Mouse (Mus musculus): ENCODE data around the gene Rhcg.

Rhcg gene

DNA sequence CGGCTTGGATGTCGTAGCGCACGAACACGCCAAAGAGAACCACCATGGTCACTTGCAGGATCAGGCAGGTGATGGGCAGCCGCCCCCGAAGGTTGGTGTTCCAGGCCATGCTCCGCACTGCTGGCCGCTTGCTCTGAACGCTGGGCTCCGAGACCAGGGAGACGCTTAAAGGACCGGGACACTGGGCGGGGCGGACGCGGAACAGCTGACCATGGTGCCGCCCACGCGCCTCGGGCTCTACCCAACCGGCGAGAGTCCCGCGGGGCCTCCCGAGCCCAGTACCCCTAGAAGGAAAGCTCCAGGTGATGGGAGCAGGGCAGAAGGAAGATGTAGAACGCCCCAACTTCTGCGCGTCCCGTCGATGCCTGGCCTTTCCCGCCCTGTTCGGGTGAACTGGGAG lies at the start of gene Rhcg:
TSS of gene Rhcg (minus strand) at position 240 of the 400 bp plus-strand sequence.
- DNase-seq (ENCODE audit: low spot score in 2 of 2), result no peak

DNA sequence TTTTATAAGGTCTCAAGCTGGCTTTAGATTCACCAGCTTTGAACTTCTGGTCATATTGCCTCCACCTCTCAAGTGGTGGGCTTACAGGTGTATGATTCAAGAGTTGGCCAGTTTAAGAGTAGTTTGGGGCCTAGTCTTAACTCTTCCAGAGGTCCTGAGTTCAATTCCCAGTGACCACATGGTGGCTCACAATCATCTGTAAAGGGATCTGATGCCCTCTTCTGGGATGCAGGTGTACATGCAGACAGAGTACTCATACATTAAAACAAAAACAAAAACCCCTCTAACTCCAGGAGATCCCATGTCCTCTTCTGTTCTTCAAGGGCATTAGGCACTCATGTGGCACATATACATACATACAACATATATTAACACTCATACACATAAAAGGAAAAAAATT lies 49.2 kb upstream of the Rhcg start:
- no peak for DNase-seq (ENCODE audit: low spot score in 2 of 2)

DNA sequence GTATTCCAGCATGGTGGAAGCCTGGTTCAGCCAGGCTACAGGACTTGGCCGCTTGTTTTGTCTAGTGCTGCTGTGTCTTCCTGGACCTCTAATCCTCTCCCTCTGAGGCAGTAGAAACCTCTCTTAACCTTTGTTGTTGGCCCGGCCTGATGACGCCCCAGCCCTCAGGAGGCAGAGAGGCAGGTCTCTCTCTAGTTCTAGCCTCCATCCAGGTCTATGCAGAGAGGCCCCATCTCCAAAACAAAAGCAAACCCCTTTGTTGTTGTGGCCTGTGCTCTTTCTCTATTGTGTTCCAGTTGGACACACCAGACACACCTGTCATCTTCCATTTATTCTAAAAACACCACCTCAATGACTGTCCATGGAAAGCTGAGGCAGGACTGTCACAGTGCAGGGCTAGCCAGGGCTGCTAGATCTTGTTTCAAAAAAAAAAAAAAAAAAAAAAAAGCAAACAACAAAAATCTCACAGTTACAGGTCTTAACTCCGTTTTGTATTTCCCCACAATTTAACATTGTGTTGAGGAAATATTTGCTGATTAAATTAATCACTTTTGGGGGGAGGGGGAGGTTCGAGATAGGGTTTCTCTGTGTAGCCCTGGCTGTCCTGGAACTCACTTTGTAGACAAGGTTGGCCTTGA lies 43.9 kb upstream of the Rhcg start:
- DNase-seq (ENCODE audit: low spot score in 2 of 2), result no peak

DNA sequence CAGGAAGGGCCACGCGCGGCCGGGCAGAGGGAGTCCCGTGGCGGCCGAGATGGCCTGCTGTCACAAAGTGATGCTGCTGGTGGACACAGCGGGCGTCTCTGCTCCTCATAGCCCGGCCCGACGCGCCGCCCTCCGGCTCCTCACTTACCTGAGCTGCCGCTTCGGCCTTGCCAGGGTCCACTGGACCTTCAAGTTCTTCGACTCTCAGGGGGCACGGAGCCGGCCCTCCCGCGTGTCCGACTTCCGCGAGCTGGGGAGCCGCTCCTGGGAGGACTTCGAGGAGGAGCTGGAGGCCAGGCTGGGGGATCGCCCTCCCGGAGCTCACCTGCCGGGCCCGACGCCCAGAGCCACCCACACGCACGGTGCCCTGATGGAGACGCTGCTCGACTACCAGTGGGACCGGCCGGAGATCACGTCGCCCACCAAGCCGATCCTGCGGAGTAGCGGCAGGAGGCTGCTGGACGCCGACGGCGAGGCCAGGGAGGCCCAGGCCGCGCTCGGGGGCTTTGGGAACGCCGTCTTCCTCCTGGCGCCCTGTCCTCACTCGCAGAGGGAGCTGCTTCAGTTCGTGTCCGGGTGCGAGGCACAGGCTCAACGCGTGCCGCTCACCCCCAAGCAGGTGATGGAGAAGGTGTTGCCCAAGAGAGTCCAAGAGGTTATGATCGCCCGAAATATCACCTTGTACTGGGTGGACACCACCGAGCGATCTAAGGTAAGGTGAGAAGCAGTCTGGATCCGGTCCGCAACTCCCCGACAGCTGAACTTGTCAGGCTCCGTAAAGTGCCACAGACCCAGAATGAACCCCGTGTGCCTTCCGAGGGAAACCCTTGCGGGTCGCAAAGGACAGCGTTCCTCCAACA lies 43.1 kb upstream of the Rhcg start:
- DNase-seq (ENCODE audit: low spot score in 2 of 2), result no peak

DNA sequence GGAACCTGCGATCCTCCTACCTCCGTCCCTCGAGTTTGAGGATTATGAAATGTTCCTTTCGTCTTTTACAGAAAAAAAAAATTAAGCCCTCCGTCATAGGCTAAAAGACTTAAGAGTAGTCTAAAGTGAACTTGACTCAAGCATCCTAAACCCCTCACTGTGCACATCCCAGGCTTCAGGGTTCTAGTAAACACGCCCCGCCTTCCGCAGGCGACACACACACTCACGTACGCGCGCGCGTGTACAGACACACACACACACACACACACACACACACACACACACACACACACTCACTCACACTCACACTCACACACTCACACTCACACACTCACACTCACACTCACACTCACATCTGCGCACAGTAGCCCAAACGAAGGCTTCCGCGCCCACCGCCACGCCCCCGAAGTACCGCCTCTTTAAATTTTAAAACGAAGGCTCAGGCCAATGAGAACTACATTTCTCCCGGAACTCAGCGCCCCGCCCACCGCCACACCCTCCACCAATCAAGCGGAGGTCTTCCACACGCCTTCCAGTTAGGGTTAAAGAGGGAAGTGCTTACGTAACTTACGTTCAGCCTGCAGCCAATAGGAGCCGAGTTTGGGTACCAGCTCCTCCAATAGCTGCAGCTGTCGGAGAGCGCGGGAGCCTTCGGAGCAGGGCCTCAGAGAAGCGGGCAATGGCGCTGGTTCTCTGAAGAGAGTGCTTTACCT lies 42.3 kb upstream of the Rhcg start, which contains the start of gene Ticrr:
TSS of gene Ticrr (plus strand) at position 619 of the 713 bp plus-strand sequence.
- peak; percentile 94 to 95 for DNase-seq (ENCODE audit: low spot score in 2 of 2)

DNA sequence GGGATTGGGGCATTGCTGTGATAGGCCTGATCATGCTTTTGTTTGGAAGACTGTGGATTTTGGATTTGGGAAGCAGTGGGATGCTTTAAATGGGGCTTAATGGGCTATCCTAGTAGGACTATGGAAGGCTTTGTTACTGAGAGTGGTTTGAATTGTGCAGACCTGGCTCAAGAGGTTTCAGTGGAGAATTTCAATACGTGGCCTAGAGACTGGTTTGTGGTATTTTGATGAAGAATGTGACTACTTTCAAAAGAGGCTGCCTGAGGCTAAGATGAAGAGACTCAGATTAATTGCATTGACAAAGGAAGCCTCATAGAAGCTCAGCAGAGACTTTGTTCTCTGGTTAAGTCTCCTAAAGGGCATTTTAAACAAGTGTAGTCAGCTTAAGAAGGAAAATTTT lies 37.1 kb upstream of the Rhcg start:
- no peak for DNase-seq (ENCODE audit: low spot score in 2 of 2)

DNA sequence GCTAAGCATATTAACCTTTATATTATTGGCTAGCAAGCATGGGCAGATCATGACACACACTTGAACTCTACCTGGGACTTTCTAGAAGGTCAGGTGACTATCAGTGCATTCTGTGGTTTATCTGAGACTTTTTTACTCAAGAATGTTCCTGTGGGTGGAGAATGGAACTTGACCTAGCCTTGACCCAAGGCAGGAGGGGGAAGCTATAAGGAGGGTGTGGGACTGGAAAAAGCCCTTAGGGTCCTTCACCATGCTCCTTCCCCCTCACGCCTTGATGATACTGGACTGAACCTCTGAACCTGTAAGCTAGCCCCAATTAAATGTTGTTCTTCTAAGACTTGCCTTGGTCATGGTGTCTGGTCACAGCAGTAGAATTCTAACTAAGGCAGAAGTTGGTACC lies 36.7 kb upstream of the Rhcg start:
- DNase-seq (ENCODE audit: low spot score in 2 of 2), result no peak

DNA sequence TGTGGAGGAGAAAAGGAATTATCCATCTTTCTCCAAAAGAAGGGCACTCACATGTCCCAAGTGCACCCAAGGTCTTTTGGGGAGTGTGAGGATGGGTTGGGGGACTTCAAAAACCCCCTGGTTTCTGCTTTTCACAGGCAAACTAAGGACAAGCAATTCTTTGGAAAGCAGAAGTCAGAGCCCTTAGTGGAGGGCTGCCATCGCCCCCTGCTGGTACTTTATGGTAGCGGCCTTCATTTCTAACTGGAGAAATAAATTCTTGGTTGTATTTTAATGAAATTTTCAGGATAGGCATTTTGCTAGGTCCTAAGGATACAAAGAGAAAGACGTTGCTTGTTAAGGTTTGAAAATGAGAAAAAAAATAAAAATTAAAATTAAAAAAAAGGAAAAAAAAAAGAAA lies 31.5 kb upstream of the Rhcg start:
- peak in 1 of 2 experiments; percentile 6 for DNase-seq (ENCODE audit: low spot score in 2 of 2)

DNA sequence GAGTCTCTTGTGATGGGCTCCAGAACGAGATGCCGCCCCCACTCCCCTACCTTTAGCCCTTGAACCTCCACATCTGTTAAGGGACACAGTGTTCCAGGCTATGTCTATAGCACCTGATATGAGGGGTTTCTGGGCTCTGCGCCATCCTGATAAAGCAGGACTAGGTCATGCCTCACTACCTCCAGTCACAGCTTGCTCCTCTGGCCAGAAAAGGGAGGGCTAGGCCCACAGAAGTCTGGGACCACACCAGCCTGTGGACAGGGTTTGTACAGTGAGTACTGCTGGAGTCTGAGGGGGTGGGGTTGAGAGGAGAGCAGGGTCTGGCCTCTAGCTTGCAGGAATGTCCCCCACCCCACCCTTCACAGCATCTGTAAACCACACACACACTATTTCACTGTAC lies 29.8 kb upstream of the Rhcg start:
- DNase-seq (ENCODE audit: low spot score in 2 of 2), result peak in 1 of 2 experiments; percentile 3

DNA sequence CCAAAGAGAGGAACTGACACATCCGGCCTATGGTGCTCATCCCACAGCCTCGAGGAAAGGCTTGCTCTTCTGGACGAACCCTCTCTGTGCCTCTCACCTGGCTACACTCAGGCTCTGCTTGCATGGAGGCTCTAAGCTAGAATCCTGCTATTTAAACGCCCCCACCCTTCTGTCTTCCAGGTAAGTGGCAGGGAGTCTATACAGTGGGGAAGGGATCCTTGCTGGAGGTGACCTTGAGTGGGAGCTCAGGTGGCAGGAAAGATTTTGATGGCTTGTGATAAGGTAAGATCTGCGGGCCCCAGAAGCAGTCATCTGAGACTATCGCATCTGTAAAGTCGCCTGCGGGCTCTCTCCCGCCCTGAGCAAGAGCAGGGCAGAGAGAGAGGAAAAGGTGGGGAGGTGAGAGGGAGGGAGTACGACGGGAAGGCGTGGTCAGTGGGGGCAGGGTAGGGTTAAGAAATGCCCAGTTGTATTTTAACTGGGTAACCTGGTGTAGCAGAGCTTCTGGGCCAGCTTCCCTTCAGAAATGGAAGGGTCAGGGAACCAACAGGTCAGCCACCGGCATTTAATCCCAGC lies 14.4 kb upstream of the Rhcg start:
- no peak for DNase-seq (ENCODE audit: low spot score in 2 of 2)

DNA sequence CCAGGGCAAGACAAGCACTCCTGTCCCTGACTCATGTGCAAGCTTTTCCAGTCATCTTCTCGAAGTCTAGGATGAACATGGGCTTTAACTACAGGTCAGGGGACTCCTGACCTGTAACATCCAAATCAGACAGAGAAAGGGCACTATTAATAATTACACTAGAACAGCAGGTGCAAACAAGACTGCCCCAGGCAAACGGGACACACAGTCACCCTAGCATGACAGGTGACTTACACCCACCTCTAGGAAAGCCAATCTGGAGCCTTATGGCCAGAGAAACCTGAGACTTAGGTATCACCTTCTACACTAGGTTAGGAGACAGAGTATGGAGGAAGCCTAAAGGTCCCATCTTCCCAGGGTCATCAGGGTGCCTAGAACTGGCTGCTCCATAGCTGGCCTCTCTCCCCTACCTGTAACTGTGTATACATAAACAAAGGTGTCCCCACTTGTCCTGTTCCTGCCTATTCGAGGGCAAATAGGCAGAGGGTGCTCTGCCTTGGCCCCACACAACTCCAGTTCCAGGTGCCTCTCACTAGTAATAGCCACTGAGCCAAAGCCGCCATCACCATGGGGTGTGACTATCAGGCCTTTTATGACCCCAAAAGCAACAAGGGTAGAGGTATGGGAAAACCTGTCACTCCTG lies 10.9 kb upstream of the Rhcg start:
- DNase-seq (ENCODE audit: low spot score in 2 of 2), result no peak

DNA sequence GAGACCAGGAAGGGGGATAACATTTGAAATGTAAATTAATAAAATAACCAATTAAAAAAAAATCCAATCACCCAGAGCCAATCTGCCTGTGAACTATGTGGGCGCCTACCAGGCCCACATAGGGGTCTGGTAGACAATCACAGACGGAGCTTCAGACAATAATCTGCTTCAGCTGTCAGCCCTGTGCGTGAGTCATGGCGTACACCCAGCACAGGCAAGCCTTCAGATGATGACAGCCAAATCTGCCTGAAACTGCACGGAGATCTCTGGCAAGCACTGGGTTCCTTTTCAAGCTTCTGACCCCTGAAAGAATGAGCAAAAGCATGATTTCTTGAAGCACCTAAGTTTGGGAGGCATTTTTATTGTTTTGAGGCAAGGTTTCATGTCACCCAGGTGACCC lies 8.7 kb upstream of the Rhcg start:
- no peak for DNase-seq (ENCODE audit: low spot score in 2 of 2)

DNA sequence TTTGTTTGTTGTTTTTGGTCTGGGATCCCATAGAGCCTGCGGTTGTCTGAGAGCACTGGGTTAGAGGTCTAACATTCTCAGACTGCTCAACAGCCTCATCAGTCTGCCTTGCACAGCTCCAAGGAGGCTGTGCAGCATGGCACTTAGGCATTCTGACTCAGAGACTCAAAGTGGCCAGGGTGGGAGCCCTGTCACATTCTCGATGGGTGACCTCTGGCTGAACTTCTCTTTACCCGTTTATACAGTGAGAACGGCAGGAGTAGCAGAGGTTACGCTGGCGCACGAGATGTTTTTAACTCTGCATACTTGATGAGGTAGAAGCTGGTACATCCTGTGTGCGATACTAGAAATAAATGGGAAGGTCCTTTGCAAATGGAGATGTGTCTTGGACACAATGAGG lies 5.6 kb upstream of the Rhcg start:
- DNase-seq (ENCODE audit: low spot score in 2 of 2), result no peak

DNA sequence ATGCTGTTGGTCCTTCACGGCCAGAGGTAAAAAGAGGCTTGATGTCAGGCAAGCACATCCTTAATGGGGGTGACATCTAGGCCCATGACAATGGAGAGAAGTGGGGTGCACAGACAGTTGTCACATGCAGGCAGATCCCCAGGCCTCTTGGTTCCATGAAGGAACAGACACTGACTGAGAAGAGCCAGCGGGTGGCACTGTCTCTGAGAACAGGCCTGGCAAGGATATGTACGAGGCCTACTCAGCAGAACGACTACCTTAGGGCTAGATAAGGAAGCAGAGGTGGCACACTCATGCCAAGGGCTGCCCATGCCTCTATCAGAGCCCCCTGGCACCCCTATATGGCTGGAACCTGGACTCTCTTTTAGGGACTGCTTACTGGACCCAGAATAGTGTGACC lies 2.0 kb upstream of the Rhcg start:
- DNase-seq (ENCODE audit: low spot score in 2 of 2), result no peak

DNA sequence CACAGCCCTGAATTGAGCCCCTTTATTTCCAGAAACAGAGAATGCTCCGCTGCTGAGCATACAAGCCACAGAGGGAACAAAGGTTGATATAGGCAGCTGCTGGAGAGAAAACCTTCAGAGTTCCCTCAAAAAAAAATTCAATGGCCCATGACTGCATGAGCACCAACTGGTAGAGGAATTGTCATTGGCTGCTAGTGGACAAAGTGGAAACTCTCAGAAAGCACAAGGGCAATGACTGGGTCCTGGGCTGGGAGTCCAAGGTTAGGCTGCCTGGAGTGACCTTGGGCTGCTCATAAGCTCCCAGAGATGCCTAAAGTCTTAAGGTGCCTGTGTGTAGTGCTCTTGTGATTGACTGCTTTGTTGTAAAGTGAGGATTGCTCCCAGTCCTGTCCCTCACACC lies 1.5 kb downstream of the Rhcg start:
- DNase-seq (ENCODE audit: low spot score in 2 of 2), result no peak

DNA sequence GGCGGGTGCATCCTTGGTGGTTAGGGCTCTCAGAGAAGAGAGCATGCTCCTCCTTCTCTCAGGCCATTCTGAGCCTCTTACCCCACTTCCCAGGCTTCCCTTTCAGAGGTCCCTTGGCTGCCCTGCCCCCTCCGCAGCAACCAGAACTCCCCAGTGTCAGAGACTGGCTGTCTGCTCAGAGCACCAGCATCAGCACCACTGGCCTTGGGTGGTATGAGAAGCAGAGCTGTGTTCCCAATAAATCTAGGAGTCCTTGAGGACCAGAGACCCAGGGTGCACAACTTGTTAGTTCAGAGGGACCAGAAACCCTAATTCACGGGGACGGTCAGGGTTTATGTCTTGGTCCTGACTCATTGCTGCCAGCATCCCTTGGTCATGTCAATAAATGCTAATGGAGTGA lies 2.4 kb downstream of the Rhcg start:
- no peak for DNase-seq (ENCODE audit: low spot score in 2 of 2)

DNA sequence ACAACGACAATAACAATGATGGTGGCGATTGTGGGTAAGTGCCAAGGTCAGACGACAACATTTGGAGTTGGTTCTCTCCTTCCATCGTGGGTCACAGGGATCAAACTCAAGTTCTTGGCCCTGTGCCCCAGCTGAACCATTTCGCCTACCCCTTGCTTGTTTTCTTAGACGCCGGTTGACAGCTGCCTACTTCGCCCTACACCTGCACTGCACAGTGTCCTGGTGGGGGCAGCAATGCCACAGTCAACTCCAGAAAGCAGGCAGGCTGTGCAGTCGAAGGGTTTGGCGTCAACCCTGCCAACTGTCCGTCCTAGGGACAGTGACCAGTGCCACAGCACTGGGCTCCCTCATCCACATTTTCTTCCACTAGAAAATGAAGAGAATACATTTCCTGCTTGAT lies 4.1 kb downstream of the Rhcg start:
- no peak for DNase-seq (ENCODE audit: low spot score in 2 of 2)

DNA sequence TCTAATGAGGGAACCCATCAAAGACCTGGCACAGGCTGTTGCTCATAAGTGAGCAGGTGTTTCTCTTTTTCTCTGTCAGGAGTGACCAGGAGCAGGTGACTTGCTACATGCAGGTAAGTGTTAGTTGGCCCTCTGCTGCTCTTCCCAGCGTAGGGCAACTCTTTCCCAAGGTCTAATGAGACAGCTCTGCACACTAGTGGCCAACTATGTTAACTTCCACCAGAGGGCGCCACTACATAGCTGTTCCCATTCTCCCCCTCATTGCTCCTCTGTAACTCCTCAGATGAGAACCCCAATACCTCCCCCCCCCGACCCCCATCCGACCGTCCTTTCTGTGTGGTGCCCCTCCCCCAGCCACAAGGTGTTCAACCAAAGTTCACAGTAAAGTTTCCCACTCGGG lies 4.7 kb downstream of the Rhcg start:
- DNase-seq (ENCODE audit: low spot score in 2 of 2), result peak in 1 of 2 experiments; percentile 28

DNA sequence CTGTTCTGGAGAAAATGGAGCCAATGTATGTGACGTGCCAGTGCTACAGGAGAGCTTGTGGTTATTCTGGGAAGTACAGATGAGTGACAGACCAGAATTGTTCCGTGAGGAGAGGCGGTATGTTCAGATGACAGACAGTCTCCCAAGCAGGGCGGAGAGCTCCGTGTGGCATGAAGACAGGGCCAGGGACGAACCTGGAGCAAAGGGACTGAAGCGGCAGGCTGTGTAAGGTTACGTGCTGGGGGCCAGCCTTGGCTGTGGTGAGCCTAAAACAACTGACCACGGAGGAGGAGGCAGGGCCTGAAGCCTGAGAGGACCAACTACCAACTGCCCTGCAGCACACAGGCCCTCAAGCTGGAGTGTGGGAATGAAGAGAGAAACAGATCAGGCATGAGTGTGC lies 5.6 kb downstream of the Rhcg start:
- no peak for DNase-seq (ENCODE audit: low spot score in 2 of 2)

DNA sequence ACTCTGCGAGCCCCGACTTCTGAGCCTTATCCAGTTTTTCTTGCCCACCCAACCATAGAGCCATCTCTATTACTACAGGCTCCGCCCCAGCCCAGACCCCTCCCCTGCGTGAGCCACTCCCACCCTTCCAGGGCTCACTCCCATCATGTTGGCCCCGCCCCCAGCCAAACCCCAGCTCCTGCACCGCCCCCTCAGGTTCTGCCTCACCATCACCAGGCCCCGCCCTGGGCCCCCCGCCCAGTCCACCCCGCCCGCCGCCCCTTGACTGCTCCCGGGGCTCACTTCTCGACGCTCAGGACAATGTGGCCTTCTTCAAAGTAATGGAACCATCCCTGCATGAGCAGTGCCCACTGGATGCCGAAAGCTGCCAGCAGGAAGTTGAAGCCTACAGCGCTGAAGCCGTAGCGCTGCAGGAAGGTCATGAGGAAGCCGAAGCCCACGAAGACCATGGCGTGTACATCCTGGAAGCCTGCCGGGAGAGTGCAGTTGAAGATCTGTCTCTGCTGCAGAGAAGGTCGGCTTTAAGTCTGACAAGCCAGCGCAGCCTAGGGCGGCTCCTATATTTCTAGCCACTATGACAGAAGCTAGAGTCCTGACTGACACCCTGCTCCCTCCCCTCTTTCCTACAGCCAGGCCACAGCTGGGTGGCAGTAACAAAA lies 10.1 kb downstream of the Rhcg start:
- no peak for DNase-seq (ENCODE audit: low spot score in 2 of 2)

DNA sequence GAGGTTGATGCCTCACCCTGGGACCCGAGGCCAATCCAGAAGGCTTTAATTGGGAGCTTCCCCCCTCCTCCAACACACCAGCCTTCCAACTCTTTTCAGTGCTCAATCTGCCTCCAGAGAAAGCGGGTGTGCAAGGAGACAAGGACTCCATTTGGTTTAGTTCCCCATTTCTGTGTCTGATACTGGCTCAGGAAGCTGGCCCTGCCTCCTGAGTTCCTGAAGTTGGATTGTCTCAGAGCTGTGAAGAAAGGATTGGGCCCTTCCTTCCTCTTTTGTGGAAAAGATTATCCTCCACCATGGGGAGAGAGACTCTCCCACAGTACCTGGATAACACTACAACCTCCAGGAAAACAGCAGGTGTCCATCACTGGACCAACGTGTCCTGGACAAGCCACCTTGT lies 10.7 kb downstream of the Rhcg start:
- no peak for DNase-seq (ENCODE audit: low spot score in 2 of 2)
